Mouse (Mus musculus): ENCODE measurements around the gene Ccdc113.

Ccdc113 gene

DNA sequence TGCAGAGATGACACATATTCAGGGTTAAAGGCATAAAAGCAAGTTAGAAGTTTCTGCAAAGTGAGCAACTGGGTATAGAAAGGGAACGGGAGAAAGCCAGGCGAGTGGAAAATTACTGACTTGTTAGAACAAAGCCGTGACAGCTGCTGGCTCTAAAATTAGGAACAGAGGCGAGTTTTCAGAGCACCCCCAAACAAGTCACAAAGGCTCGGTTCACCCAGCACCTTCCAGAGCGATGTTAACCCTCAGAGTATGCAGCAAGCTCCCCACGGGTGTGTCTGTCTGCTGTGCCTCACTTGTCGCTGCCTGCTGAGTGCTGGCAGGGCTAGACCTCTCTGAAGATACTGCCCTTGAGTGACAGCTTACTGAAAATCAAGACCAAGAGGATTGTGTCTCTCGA is 73.3 kb downstream of the Ccdc113 start:
- DNase-seq: no peak
